Mouse (Mus musculus): ENCODE measurements around the gene Znhit6. TPM values are rescaled to one million over a fixed set of nuclear protein-coding genes. Genes with fewer than 3 reads are reported as not detected.

The Znhit6 gene
- polyA plus RNA-seq, 2 experiments, result 8.5 to 14.1 TPM

DNA sequence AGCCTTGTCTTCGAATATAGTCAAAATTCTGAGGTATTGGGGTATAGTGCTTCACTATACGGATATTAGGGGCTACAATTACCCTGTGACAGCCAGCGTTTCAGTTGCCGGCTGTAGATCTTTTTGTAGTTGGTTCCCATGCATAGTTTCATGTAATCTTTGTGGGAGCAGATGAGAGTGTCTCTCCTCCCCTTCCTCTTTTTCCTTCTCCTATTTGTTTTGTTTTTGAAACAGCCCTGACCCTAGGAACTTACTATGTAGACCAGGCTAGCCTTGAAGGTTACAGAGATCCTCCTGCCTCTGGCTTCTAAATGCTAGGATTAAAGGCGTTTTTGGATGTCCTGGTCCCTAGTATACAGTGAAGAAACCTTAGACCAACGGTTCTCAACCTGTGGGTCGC, 665 bp upstream of the Znhit6 start:
- TF ChIP-seq EP300 (IDR thresholded peaks at IDR 0.05; ENCODE audit: low read depth) (no peak), CTCF (IDR thresholded peaks at IDR 0.05; ENCODE audit: low read depth) (no peak)
- Histone ChIP-seq H3K9ac (replicated peaks) (no peak overlapping the region), H3K4me1 (replicated peaks; ENCODE audit: control insufficient read depth in 2 of 2, insufficient read depth in 2 of 2, low read length in 1 of 2) (peaks cover 6 to 11% of the 10 kb centered on the region in 2 experiments; a peak in 3 of 4 replicates), H3K4me2 (ENCODE audit: low read depth) (no peak overlapping the region), H3K27me3 (ENCODE audit: control insufficient read depth, insufficient read depth, low read length) (no peaks in the 10 kb centered on the region), H3K9me3 (ENCODE audit: control insufficient read depth, low read length) (no peaks in the 10 kb centered on the region), H3K27ac (no peak overlapping the region), H3K4me3 (ENCODE audit: insufficient read depth in 1 of 2, low read depth in 2 of 2, low read length in 2 of 2) (no peak overlapping the region), H3K36me3 (replicated peaks; ENCODE audit: control insufficient read depth, insufficient read depth, low read depth) (no peaks in the 10 kb centered on the region)
- no peak for DNase-seq (ENCODE audit: low read depth in 3 of 3, low spot score in 3 of 3)
- WGBS (ENCODE audit: insufficient replicate concordance), result 60% methylated on average over 7 of the region's 7 CpGs
- ATAC-seq (ENCODE audit: insufficient read depth), result 0 out of 2 replicates have a peak, but pooled peaks have one; percentile 0

DNA sequence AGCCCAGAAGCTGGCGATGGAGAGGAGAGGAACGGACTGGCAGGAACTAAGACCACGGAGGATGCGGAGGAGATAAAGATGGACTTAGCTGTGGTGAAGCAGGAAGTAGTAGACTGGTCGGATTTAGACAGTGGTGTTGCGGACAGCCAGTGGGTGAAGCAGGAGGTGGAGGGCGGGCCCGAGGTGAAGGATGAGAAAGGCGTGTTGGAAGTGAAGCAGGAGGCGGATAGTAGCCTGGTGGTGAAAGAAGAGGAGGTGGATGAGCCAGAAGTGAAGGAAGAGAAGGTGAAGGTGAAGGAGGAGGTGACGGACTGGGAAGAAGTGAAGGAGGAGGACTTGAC, 447 bp downstream of the Znhit6 start:
- Histone ChIP-seq H3K36me3 (replicated peaks; ENCODE audit: control insufficient read depth, insufficient read depth, low read depth) (no peaks in the 10 kb centered on the region), H3K9ac (replicated peaks) (peak overlapping the region; percentile 43), H3K4me3 (ENCODE audit: insufficient read depth in 1 of 2, low read depth in 2 of 2, low read length in 2 of 2) (peak overlapping the region; percentile 60 to 90), H3K4me1 (replicated peaks; ENCODE audit: control insufficient read depth in 2 of 2, insufficient read depth in 2 of 2, low read length in 1 of 2) (peaks cover 6 to 11% of the 10 kb centered on the region in 2 experiments; a peak in 3 of 4 replicates), H3K27ac (no peak overlapping the region), H3K27me3 (ENCODE audit: control insufficient read depth, insufficient read depth, low read length) (no peaks in the 10 kb centered on the region), H3K4me2 (ENCODE audit: low read depth) (peak overlapping the region; percentile 93), H3K9me3 (ENCODE audit: control insufficient read depth, low read length) (no peaks in the 10 kb centered on the region)
- TF ChIP-seq EP300 (IDR thresholded peaks at IDR 0.05; ENCODE audit: low read depth) (no peak), CTCF (IDR thresholded peaks at IDR 0.05; ENCODE audit: low read depth) (no peak)
- ATAC-seq (ENCODE audit: insufficient read depth) (peak; percentile 69; the same call in 1 of the 2 replicates), DNase-seq (ENCODE audit: low read depth in 3 of 3, low spot score in 3 of 3) (no peak)
- 0% methylated on average over 11 of the region's 11 CpGs for WGBS (ENCODE audit: insufficient replicate concordance)

DNA sequence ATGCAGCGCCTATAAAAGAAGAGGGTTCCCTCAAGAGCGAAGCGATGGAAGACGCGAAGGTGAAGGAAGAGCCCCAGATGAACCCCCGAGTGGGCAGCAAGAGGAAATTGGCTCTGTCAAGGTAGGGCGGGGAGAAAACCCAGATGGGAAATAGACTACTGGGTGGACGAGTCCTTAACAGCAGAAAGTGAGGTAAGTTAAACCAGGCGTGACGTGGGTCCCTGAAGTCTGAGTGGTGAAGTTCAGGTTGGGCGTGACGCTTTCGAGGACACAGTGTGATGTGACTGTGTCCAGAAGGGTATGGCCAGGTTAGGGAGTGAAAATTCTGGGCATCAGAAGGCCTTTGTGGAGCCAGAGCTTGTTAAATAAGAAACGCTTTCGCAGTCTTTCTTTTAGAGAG, 871 bp downstream of the Znhit6 start:
- no peak for ATAC-seq (ENCODE audit: insufficient read depth)
- H3K4me3 ChIP-seq (ENCODE audit: insufficient read depth in 1 of 2, low read depth in 2 of 2, low read length in 2 of 2), result peak overlapping the region; percentile 60 to 90
- no peak overlapping the region for H3K27ac ChIP-seq
- no peaks in the 10 kb centered on the region for H3K36me3 ChIP-seq (replicated peaks; ENCODE audit: control insufficient read depth, insufficient read depth, low read depth)
- peak overlapping the region; percentile 93 for H3K4me2 ChIP-seq (ENCODE audit: low read depth)
- no peak for TF ChIP-seq CTCF (IDR thresholded peaks at IDR 0.05; ENCODE audit: low read depth)
- no peak for TF ChIP-seq EP300 (IDR thresholded peaks at IDR 0.05; ENCODE audit: low read depth)
- H3K27me3 ChIP-seq (ENCODE audit: control insufficient read depth, insufficient read depth, low read length), result no peaks in the 10 kb centered on the region
- DNase-seq (ENCODE audit: low read depth in 3 of 3, low spot score in 3 of 3), result no peak
- H3K4me1 ChIP-seq (replicated peaks; ENCODE audit: control insufficient read depth in 2 of 2, insufficient read depth in 2 of 2, low read length in 1 of 2), result peaks cover 6 to 11% of the 10 kb centered on the region in 2 experiments; a peak in 3 of 4 replicates
- peak overlapping the region; percentile 43 for H3K9ac ChIP-seq (replicated peaks)
- no peaks in the 10 kb centered on the region for H3K9me3 ChIP-seq (ENCODE audit: control insufficient read depth, low read length)
- WGBS (ENCODE audit: insufficient replicate concordance), result 24% methylated on average over 15 of the region's 15 CpGs

DNA sequence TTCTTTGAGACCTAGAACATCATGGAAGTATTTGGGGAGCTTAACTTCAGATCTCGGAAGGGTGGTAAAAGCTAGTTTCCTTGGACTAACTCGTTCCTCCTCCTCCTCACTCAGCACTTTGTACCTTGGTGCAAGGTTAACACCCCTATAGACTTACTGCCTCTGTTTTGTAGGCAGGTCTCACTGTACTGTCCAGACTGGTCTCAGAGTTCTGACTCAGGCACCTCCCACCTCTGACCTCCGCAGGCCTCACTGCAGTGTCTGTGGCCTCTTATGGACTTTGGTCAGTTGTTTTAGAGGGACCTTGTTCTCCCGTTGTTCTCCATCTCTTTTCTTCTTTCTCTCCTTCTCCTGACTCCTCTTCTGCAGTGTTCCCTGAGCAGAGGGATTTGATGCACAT, 7.0 kb downstream of the Znhit6 start:
- H3K4me3 ChIP-seq (ENCODE audit: insufficient read depth in 1 of 2, low read depth in 2 of 2, low read length in 2 of 2), result no peak overlapping the region
- no peak overlapping the region for H3K27ac ChIP-seq
- H3K36me3 ChIP-seq (replicated peaks; ENCODE audit: control insufficient read depth, insufficient read depth, low read depth), result peaks cover 3% of the 10 kb centered on the region
- no peaks in the 10 kb centered on the region for H3K27me3 ChIP-seq (ENCODE audit: control insufficient read depth, insufficient read depth, low read length)
- ATAC-seq (ENCODE audit: insufficient read depth) (0 out of 2 replicates have a peak, but pooled peaks have one; percentile 14), DNase-seq (ENCODE audit: low read depth in 3 of 3, low spot score in 3 of 3) (no peak)
- no peak overlapping the region for H3K4me2 ChIP-seq (ENCODE audit: low read depth)
- H3K4me1 ChIP-seq (replicated peaks; ENCODE audit: control insufficient read depth in 2 of 2, insufficient read depth in 2 of 2, low read length in 1 of 2), result no peaks in the 10 kb centered on the region
- 68% methylated on average over 4 of the region's 4 CpGs for WGBS (ENCODE audit: insufficient replicate concordance)
- H3K9me3 ChIP-seq (ENCODE audit: control insufficient read depth, low read length), result no peaks in the 10 kb centered on the region
- no peak for TF ChIP-seq EP300 (IDR thresholded peaks at IDR 0.05; ENCODE audit: low read depth)
- TF ChIP-seq CTCF (IDR thresholded peaks at IDR 0.05; ENCODE audit: low read depth), result no peak
- no peak overlapping the region for H3K9ac ChIP-seq (replicated peaks)

DNA sequence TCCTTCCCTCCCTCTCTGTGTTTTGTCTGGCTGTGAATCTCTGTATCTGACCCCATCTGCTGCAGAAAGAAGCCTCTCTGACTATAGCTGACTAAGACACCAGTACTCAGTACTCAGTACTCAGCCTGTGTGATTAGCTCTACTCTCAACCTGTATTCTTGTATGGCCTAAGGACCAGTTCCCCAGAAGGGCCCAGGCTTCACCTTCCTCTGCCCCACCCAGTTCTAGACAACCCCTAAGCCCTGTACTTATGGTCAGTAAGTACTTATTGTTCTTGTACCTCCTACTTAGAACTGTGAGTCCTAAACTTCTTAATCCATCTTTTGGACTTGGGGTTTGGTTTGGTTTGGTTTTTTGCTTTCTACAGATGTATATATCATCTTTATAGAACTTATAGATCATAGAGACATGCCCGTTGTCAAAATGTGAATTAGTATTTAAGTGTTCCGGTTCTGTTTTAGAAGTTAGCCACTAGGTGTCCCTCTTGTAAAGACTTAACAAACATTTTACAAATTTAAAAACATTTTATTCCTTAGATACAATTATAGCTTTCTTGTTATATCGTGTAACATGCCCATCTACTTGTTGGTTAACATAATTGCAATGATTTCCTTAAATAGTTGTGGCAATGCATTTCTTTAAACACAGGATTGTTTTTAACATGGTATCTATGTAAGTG, 7.7 kb downstream of the Znhit6 start:
- no peak for TF ChIP-seq EP300 (IDR thresholded peaks at IDR 0.05; ENCODE audit: low read depth)
- no peak; the same call in 1 of the 2 replicates for TF ChIP-seq CTCF (IDR thresholded peaks at IDR 0.05; ENCODE audit: low read depth)
- DNase-seq (ENCODE audit: low read depth in 3 of 3, low spot score in 3 of 3), result no peak
- WGBS (ENCODE audit: insufficient replicate concordance), result 59% methylated on average over 3 of the region's 3 CpGs
- Histone ChIP-seq H3K36me3 (replicated peaks; ENCODE audit: control insufficient read depth, insufficient read depth, low read depth) (peaks cover 3% of the 10 kb centered on the region), H3K9ac (replicated peaks) (no peak overlapping the region), H3K4me2 (ENCODE audit: low read depth) (no peak overlapping the region), H3K27me3 (ENCODE audit: control insufficient read depth, insufficient read depth, low read length) (no peaks in the 10 kb centered on the region), H3K9me3 (ENCODE audit: control insufficient read depth, low read length) (no peaks in the 10 kb centered on the region), H3K27ac (no peak overlapping the region), H3K4me3 (ENCODE audit: insufficient read depth in 1 of 2, low read depth in 2 of 2, low read length in 2 of 2) (no peak overlapping the region), H3K4me1 (replicated peaks; ENCODE audit: control insufficient read depth in 2 of 2, insufficient read depth in 2 of 2, low read length in 1 of 2) (no peaks in the 10 kb centered on the region)
- 0 out of 2 replicates have a peak, but pooled peaks have one; percentile 11 for ATAC-seq (ENCODE audit: insufficient read depth)

Data from liver, embryonic 14.5 days (tissue).